Mouse (Mus musculus): ENCODE data around the gene Zfp362. TPM values are rescaled to one million over a fixed set of nuclear protein-coding genes. Genes with fewer than 3 reads are reported as not detected.

Gene Zfp362
- total and polyA plus RNA-seq, 3 experiments = 11.9 to 18.8 (median 12.8) TPM

DNA sequence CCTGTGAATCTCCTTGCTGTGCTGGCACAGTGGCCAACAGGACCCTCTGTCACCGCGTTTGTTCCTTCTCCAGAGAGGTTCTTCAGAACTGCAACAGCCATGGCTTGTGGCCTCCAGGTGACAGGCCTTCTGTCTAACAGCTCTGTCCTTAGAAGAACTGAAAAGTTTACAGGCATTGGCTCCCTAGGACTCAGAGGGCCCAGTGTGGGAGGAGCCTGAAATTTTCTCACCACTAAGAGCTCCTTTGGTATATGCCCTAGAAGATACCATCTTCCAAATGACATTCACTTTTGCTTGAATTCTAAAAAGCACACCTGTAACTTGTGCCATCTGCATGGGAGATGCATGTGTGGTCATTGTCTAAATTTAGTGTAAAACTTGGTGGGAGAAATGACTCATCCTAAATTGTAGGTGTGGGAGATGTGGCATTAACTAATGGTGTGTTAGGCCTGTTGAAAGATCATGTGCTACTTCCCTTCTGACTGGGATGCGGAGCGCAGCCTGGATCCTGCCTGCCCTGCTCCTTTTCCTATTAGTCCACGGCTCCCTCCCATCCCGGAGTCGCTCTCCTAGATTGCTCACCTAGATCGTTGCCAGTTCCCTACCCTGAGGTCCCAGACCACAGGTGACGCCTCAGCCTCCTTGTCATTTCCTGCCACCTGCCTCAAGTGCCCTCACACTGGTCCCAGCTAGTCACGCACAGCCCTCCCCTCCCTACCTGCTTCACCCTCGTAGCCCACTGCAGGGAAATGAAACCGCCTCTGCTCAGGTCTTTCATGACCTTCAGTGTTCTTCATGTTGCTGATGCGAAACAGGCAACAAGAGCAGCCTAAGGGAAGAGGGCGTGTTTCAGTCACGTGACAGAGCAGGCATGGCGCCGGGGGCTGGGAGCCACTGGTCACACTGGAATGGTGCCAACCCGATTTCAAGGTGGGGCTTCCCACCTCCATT, 70.8 kb downstream of the Zfp362 start:
- Histone ChIP-seq H3K27ac (peak overlapping the region; percentile 87), H3K9ac (ENCODE audit: low read depth, low read length) (0 out of 2 replicates have a peak overlapping the region, but pooled peaks have one; percentile 0), H3K4me3 (no peak overlapping the region; the same call in 1 of the 2 replicates), H3K79me2 (replicated peaks; ENCODE audit: control insufficient read depth, insufficient read depth, low read length) (peaks cover 6% of the 10 kb centered on the region), H3K36me3 (ENCODE audit: control insufficient read depth, insufficient read depth, low read length) (peaks cover 11% of the 10 kb centered on the region), H3K27me3 (ENCODE audit: control insufficient read depth, insufficient read depth, low read length) (no peaks in the 10 kb centered on the region), H3K4me1 (ENCODE audit: control insufficient read depth, insufficient read depth, low read length) (peaks cover 37% of the 10 kb centered on the region)
- TF ChIP-seq CTCF (IDR thresholded peaks at IDR 0.05) = no peak
- TF ChIP-seq POLR2A (IDR thresholded peaks at IDR 0.05; ENCODE audit: insufficient read depth, low read depth, low read length) = no peak
- no peak for TF ChIP-seq EP300 (IDR thresholded peaks at IDR 0.05; ENCODE audit: insufficient read depth, low read depth, low read length)
- WGBS = 41% methylated on average over 18 of the region's 18 CpGs
- intact Hi-C loops (cut with DNase I) = no loop called here
- peak in 1 of 2 experiments; percentile 50 for DNase-seq

DNA sequence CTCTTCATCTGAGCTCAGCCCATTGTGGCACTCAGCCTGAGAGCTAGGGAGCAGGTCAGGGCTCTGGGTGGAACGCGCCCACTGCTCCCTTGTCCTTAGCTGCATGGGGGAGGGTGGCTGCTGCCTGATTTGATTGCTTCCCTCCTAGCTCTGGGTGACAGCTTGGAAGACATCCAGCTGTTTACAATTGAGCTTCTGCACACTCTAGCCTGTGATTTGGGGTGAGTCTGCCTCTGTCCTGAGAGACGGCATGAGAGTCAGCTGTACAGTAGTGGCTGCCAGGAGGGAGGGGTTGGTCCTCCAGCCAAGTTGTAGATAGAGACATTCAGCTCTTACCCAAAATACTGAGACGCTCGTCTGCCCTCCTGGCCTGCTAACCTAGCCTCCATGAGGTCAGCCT, 71.6 kb downstream of the Zfp362 start:
- DNase-seq = peak; percentile 81 to 90
- Histone ChIP-seq H3K27ac (peak overlapping the region; percentile 87), H3K4me1 (ENCODE audit: control insufficient read depth, insufficient read depth, low read length) (peaks cover 40% of the 10 kb centered on the region), H3K4me3 (peak overlapping the region; percentile 13; the same call in 1 of the 2 replicates), H3K79me2 (replicated peaks; ENCODE audit: control insufficient read depth, insufficient read depth, low read length) (peaks cover 6% of the 10 kb centered on the region), H3K36me3 (ENCODE audit: control insufficient read depth, insufficient read depth, low read length) (peaks cover 13% of the 10 kb centered on the region), H3K27me3 (ENCODE audit: control insufficient read depth, insufficient read depth, low read length) (no peaks in the 10 kb centered on the region), H3K9ac (ENCODE audit: low read depth, low read length) (no peak overlapping the region)
- intact Hi-C loops (cut with DNase I) = no loop called here
- TF ChIP-seq EP300 (IDR thresholded peaks at IDR 0.05; ENCODE audit: insufficient read depth, low read depth, low read length) = peak; percentile 74; the same call in 1 of the 2 replicates
- TF ChIP-seq POLR2A (IDR thresholded peaks at IDR 0.05; ENCODE audit: insufficient read depth, low read depth, low read length) = no peak
- WGBS = 5% methylated on average over 5 of the region's 5 CpGs

DNA sequence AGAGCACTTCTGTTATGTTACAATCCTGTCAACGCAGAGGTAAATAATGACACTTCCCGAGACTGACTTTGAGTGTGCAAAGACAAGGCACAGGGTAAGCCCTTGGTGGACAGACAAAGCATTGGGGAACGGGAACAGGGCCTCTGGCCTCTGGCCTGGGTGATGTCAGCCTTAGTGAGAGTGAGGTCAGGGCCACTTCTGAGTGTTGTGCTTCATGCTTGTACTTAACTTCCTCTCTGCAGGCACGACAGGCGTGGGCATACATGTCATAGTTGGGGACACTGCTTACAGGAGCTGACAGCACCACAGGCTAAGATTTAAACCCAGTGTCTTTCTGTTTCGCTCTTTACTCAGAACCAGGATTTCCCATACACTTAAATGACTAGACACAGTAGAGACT, 72.3 kb downstream of the Zfp362 start:
- Histone ChIP-seq H3K4me3 (no peak overlapping the region), H3K4me1 (ENCODE audit: control insufficient read depth, insufficient read depth, low read length) (peaks cover 42% of the 10 kb centered on the region), H3K9ac (ENCODE audit: low read depth, low read length) (no peak overlapping the region), H3K27me3 (ENCODE audit: control insufficient read depth, insufficient read depth, low read length) (no peaks in the 10 kb centered on the region), H3K79me2 (replicated peaks; ENCODE audit: control insufficient read depth, insufficient read depth, low read length) (peaks cover 7% of the 10 kb centered on the region), H3K27ac (peak overlapping the region; percentile 87), H3K36me3 (ENCODE audit: control insufficient read depth, insufficient read depth, low read length) (peaks cover 15% of the 10 kb centered on the region)
- WGBS = 14% methylated on average over 6 of the region's 6 CpGs
- intact Hi-C loops (cut with DNase I) = no loop called here
- no peak for TF ChIP-seq EP300 (IDR thresholded peaks at IDR 0.05; ENCODE audit: insufficient read depth, low read depth, low read length)
- peak in 1 of 2 experiments; percentile 57 for DNase-seq

DNA sequence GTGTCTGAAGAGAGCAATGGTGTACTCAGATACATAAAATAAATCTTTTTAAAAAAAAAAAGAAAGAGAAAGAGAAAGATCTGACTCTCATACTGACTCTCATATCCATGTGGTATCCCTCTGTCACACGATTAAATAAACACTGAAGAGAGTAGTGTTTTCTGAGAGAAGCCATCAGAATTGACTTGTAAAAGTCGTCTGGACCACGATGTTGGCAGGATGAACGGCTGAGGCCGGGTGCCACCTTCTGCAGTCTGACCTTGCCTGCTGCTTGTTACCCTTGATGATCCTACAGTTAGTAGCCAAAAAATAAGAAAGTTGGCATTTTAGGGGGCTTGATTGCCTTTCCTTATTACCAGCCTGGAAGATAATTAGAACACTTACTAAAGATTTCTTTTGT, 73.1 kb downstream of the Zfp362 start:
- peaks cover 6% of the 10 kb centered on the region for H3K79me2 ChIP-seq (replicated peaks; ENCODE audit: control insufficient read depth, insufficient read depth, low read length)
- H3K27me3 ChIP-seq (ENCODE audit: control insufficient read depth, insufficient read depth, low read length) = no peaks in the 10 kb centered on the region
- TF ChIP-seq CTCF (IDR thresholded peaks at IDR 0.05) = no peak
- TF ChIP-seq EP300 (IDR thresholded peaks at IDR 0.05; ENCODE audit: insufficient read depth, low read depth, low read length) = no peak
- no peak for TF ChIP-seq POLR2A (IDR thresholded peaks at IDR 0.05; ENCODE audit: insufficient read depth, low read depth, low read length)
- WGBS = 13% methylated on average over 5 of the region's 5 CpGs
- H3K27ac ChIP-seq = peak overlapping the region; percentile 87
- H3K4me3 ChIP-seq = no peak overlapping the region
- no peak overlapping the region for H3K9ac ChIP-seq (ENCODE audit: low read depth, low read length)
- peaks cover 15% of the 10 kb centered on the region for H3K36me3 ChIP-seq (ENCODE audit: control insufficient read depth, insufficient read depth, low read length)
- no peak for DNase-seq
- intact Hi-C loops (cut with DNase I) = no loop called here
- peaks cover 41% of the 10 kb centered on the region for H3K4me1 ChIP-seq (ENCODE audit: control insufficient read depth, insufficient read depth, low read length)

DNA sequence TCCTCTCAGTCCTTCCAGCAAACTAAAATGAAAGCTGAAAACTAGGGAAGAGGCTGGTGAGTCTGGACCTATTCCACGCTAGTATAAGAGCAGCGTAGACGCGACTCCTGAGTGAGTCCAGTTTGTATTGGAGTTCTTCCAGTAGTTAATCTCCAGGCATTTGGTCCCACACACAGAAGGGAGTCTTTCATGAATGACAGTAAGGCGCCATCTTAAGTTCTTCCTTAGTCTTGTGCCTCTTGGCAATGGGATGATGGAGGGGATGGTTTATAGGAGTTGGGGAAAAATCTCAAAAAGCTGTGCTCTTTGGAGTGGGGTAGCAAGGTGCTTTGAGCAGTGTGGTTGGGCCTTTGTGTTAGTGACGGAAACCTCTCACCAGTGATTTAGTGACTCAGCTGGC, 75.6 kb downstream of the Zfp362 start:
- intact Hi-C loops (cut with DNase I) = no loop called here
- Histone ChIP-seq H3K79me2 (replicated peaks; ENCODE audit: control insufficient read depth, insufficient read depth, low read length) (peaks cover 4% of the 10 kb centered on the region), H3K4me1 (ENCODE audit: control insufficient read depth, insufficient read depth, low read length) (peaks cover 31% of the 10 kb centered on the region), H3K36me3 (ENCODE audit: control insufficient read depth, insufficient read depth, low read length) (peaks cover 12% of the 10 kb centered on the region), H3K9ac (ENCODE audit: low read depth, low read length) (no peak overlapping the region), H3K27me3 (ENCODE audit: control insufficient read depth, insufficient read depth, low read length) (no peaks in the 10 kb centered on the region), H3K27ac (peak overlapping the region; percentile 90), H3K4me3 (peak overlapping the region; percentile 90)
- no peak for TF ChIP-seq POLR2A (IDR thresholded peaks at IDR 0.05; ENCODE audit: insufficient read depth, low read depth, low read length)
- TF ChIP-seq CTCF (IDR thresholded peaks at IDR 0.05) = no peak
- no peak for TF ChIP-seq EP300 (IDR thresholded peaks at IDR 0.05; ENCODE audit: insufficient read depth, low read depth, low read length)
- DNase-seq = no peak
- 21% methylated on average over 6 of the region's 6 CpGs for WGBS

DNA sequence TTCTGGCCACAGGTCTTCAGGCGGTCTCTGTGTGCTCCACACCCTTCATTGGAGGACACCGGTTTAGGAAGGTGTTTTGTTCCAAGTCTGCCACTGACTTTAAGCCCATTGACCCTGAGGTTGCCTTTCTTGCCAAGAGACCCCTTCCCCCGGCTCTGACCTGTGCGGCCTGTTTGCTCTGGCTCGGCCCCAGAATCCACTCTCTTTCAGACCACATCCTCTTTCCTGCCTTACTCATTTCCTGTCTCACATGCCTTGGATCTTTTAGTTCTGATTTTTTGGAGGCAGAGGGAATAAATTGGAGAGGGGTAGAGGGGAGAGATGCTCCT, 76.2 kb downstream of the Zfp362 start:
- H3K4me1 ChIP-seq (ENCODE audit: control insufficient read depth, insufficient read depth, low read length) = peaks cover 27% of the 10 kb centered on the region
- peak overlapping the region; percentile 90 for H3K4me3 ChIP-seq
- DNase-seq = peak; percentile 51
- H3K27ac ChIP-seq = peak overlapping the region; percentile 90
- TF ChIP-seq CTCF (IDR thresholded peaks at IDR 0.05) = no peak
- 0 out of 2 replicates have a peak, but pooled peaks have one; percentile 17 for TF ChIP-seq POLR2A (IDR thresholded peaks at IDR 0.05; ENCODE audit: insufficient read depth, low read depth, low read length)
- TF ChIP-seq EP300 (IDR thresholded peaks at IDR 0.05; ENCODE audit: insufficient read depth, low read depth, low read length) = 0 out of 2 replicates have a peak, but pooled peaks have one; percentile 15
- 19% methylated on average over 5 of the region's 5 CpGs for WGBS
- intact Hi-C loops (cut with DNase I) = loop anchor here (2.0 to 5.0 kb wide), 2 partner anchors 48 to 155 kb away; no protein-coding TSS in a partner anchor
- H3K9ac ChIP-seq (ENCODE audit: low read depth, low read length) = peak overlapping the region; percentile 55
- no peaks in the 10 kb centered on the region for H3K27me3 ChIP-seq (ENCODE audit: control insufficient read depth, insufficient read depth, low read length)
- peaks cover 12% of the 10 kb centered on the region for H3K36me3 ChIP-seq (ENCODE audit: control insufficient read depth, insufficient read depth, low read length)
- H3K79me2 ChIP-seq (replicated peaks; ENCODE audit: control insufficient read depth, insufficient read depth, low read length) = peaks cover 2% of the 10 kb centered on the region; the same call in 1 of the 2 replicates
